Mouse (Mus musculus) midbrain, postnatal 0 days (tissue): ENCODE measurements at regions not wholly inside any gene's neighbourhood (a gene's known extent, or its start where the extent isn't known, plus 50 kb on each side); places are given as distances from the start of the nearest gene placed in this dataset.

Experiments
- ATAC-seq: fragments of 200-750 bp; cut with Nextera tagmentation; 2 replicates; pipeline ENCODE4 v1.8.0; 2017; ENCODE audit warnings: moderate number of reproducible peaks, mild to moderate bottlenecking, moderate TSS enrichment, moderate library complexity; ENCODE audit not compliant: low FRiP score
- DNase-seq: peaks from one replicate; pipeline ENCODE4 v3.0.0-alpha.2; 2015; ENCODE audit warnings: low spot score
- H3K27ac ChIP-seq: fragments of 300-500 bp; sonication (generic); 2 replicates; pipeline ENCODE4 v1.5.1; 2014; ENCODE audit warnings: low read depth, mild to moderate bottlenecking, low read length, mixed read lengths
- H3K27me3 ChIP-seq: fragments of 300-500 bp; sonication (generic); 2 replicates; pipeline ENCODE4 v1.6.1; 2014; ENCODE audit warnings: low read length, control low read depth, mixed read lengths; ENCODE audit not compliant: insufficient read depth
- H3K36me3 ChIP-seq: fragments of 300-500 bp; sonication (generic); 2 replicates; pipeline ENCODE4 v1.6.1; 2014; ENCODE audit warnings: low read length, control low read depth, mixed read lengths; ENCODE audit not compliant: insufficient read depth
- H3K4me1 ChIP-seq: fragments of 300-500 bp; sonication (generic); 2 replicates; pipeline ENCODE4 v1.6.1; 2014; ENCODE audit warnings: mild to moderate bottlenecking, control low read depth, antibody characterized with exemption, low read length, mixed read lengths; ENCODE audit not compliant: insufficient read depth
- H3K4me2 ChIP-seq: fragments of 300-500 bp; sonication (generic); 2 replicates; pipeline ENCODE4 v1.6.1; 2014; ENCODE audit warnings: low read depth, mild to moderate bottlenecking, low read length, mixed read lengths; ENCODE audit not compliant: poor library complexity, severe bottlenecking
- H3K4me3 ChIP-seq: fragments of 300-500 bp; sonication (generic); 2 replicates; pipeline ENCODE4 v1.5.1; 2014; ENCODE audit warnings: low read depth, mild to moderate bottlenecking, low read length, moderate library complexity
- H3K9ac ChIP-seq: fragments of 300-500 bp; sonication (generic); replicated peaks from 2 replicates; pipeline ENCODE4 v1.6.1; 2014; ENCODE audit warnings: mild to moderate bottlenecking, low read length, moderate library complexity, mixed read lengths; ENCODE audit not compliant: poor library complexity, severe bottlenecking
- H3K9me3 ChIP-seq: fragments of 300-500 bp; sonication (generic); 2 replicates; pipeline ENCODE4 v1.6.1; 2016; ENCODE audit warnings: low read length, control low read depth
- CTCF ChIP-seq: IDR thresholded peaks from 2 replicates; pipeline ENCODE4 v1.5.1; 2016; ENCODE audit warnings: antibody characterized with exemption, mild to moderate bottlenecking
- WGBS: fragments of 180-500 bp; shearing (Covaris S2); extraction: QIAGEN DNeasy Blood & Tissue Kit; methylation state at CpG from one replicate; pipeline ENCODE4 v1.1.7; 2014; 5-methylcytosine and 5-hydroxymethylcytosine counted together

- WGBS, result 91% methylated on average over 7 of the region's 7 CpGs
- Histone ChIP-seq H3K36me3 (no peaks in the 10 kb centered on the region), H3K4me2 (no peak overlapping the region), H3K9me3 (no peaks in the 10 kb centered on the region), H3K27me3 (no peaks in the 10 kb centered on the region), H3K9ac (no peak overlapping the region), H3K4me3 (no peak overlapping the region), H3K4me1 (no peaks in the 10 kb centered on the region), H3K27ac (no peak overlapping the region)
- no peak for TF ChIP-seq CTCF
- DNase-seq (no peak), ATAC-seq (no peak)
Observed at GRCm38 (mm10) chr12:73446148-73446547, 100.0 kb downstream of the Tmem30b start.

GRCm38 (mm10) chr12:73445562-73445961 is 100.6 kb downstream of the Tmem30b start:
- Histone ChIP-seq H3K4me3 (no peak overlapping the region), H3K9ac (no peak overlapping the region), H3K27ac (no peak overlapping the region), H3K4me1 (no peaks in the 10 kb centered on the region), H3K36me3 (no peaks in the 10 kb centered on the region), H3K27me3 (no peaks in the 10 kb centered on the region), H3K4me2 (no peak overlapping the region), H3K9me3 (no peaks in the 10 kb centered on the region)
- no peak for TF ChIP-seq CTCF
- 87% methylated on average over 10 of the region's 10 CpGs for WGBS
- DNase-seq (no peak), ATAC-seq (no peak)

GRCm38 (mm10) chr12:73445128-73445527 is 101.1 kb downstream of the Tmem30b start:
- Histone ChIP-seq H3K27me3 (no peaks in the 10 kb centered on the region), H3K4me3 (no peak overlapping the region), H3K36me3 (no peaks in the 10 kb centered on the region), H3K9ac (no peak overlapping the region), H3K4me1 (no peaks in the 10 kb centered on the region), H3K9me3 (no peaks in the 10 kb centered on the region), H3K27ac (no peak overlapping the region), H3K4me2 (no peak overlapping the region)
- DNase-seq (no peak), ATAC-seq (no peak)
- 77% methylated on average over 10 of the region's 10 CpGs for WGBS
- no peak for TF ChIP-seq CTCF

- Histone ChIP-seq H3K4me1 (no peaks in the 10 kb centered on the region), H3K27me3 (no peaks in the 10 kb centered on the region), H3K27ac (no peak overlapping the region), H3K4me2 (no peak overlapping the region), H3K9ac (no peak overlapping the region), H3K4me3 (no peak overlapping the region), H3K9me3 (no peaks in the 10 kb centered on the region), H3K36me3 (no peaks in the 10 kb centered on the region)
- no peak for ATAC-seq
- 73% methylated on average over 1 of the region's 1 CpGs for WGBS
- TF ChIP-seq CTCF, result no peak
- no peak for DNase-seq
Observed at GRCm38 (mm10) chr12:73441326-73441725, 104.9 kb downstream of the Tmem30b start.

GRCm38 (mm10) chr12:73434684-73435083 is 111.5 kb downstream of the Tmem30b start:
- no peak for ATAC-seq
- Histone ChIP-seq H3K9me3 (no peaks in the 10 kb centered on the region), H3K4me2 (no peak overlapping the region), H3K36me3 (no peaks in the 10 kb centered on the region), H3K27me3 (no peaks in the 10 kb centered on the region), H3K4me1 (no peaks in the 10 kb centered on the region), H3K9ac (no peak overlapping the region), H3K4me3 (no peak overlapping the region), H3K27ac (no peak overlapping the region)
- TF ChIP-seq CTCF, result no peak
- no peak for DNase-seq
- WGBS, result 84% methylated on average over 10 of the region's 10 CpGs

GRCm38 (mm10) chr12:73432546-73432945 is 113.6 kb downstream of the Tmem30b start:
- Histone ChIP-seq H3K36me3 (no peaks in the 10 kb centered on the region), H3K4me2 (no peak overlapping the region), H3K27me3 (no peaks in the 10 kb centered on the region), H3K4me1 (no peaks in the 10 kb centered on the region), H3K27ac (no peak overlapping the region), H3K4me3 (no peak overlapping the region), H3K9me3 (no peaks in the 10 kb centered on the region), H3K9ac (no peak overlapping the region)
- DNase-seq, result no peak
- WGBS, result 85% methylated on average over 5 of the region's 5 CpGs
- ATAC-seq, result no peak
- no peak for TF ChIP-seq CTCF
